Mouse (Mus musculus) c-Kit-negative CD71-positive TER-119-positive erythroid progenitor cells, embryonic 14.5 days (primary cell): ENCODE results near the gene Nifk.

Source experiments
- DNase-seq: peaks from one replicate; pipeline ENCODE4 v3.0.0-alpha.2; 2013; ENCODE audit warnings: low read depth, low spot score

Gene Nifk

GRCm38 (mm10) chr1:118380105-118380786 lies 58.6 kb downstream of the Nifk start:
- no peak for DNase-seq
